Mouse (Mus musculus) lung, postnatal 10 days (tissue): ENCODE measurements at regions not wholly inside any gene's neighbourhood (a gene's known extent, or its start where the extent isn't known, plus 50 kb on each side); places are given as distances from the start of the nearest gene placed in this dataset.

Source experiments
- DNase-seq: peaks from one replicate; pipeline ENCODE4 v3.0.0; 2021

GRCm38 (mm10) chr7:145135971-145136370 is 71.9 kb downstream of the 1810010D01Rik start:
- no peak for DNase-seq

GRCm38 (mm10) chr7:145132506-145132905 is 75.4 kb downstream of the 1810010D01Rik start:
- no peak for DNase-seq

- peak; percentile 33 for DNase-seq
Measured at GRCm38 (mm10) chr7:145131438-145132159, 76.3 kb downstream of the 1810010D01Rik start.

DNA sequence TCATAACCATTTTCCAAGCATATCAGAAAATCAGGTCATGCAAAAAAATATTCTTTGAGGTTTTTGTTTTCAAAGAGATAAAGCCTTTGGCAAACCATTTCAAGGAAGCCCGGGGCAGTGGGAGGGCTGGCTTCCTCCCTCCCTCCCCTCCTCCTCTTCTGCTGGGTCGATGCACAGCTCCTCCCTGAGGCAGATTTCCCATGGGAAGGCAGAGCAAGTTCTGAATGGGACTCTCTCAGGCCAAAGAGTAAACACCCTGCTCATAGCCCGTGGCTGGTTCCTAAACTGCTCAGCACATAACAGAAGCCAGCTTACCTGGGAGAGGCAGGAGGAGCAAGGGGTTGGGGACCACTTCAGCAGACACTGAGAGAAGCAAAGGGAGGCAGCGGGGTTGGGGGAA is 77.9 kb downstream of the 1810010D01Rik start:
- peak; percentile 50 for DNase-seq

DNA sequence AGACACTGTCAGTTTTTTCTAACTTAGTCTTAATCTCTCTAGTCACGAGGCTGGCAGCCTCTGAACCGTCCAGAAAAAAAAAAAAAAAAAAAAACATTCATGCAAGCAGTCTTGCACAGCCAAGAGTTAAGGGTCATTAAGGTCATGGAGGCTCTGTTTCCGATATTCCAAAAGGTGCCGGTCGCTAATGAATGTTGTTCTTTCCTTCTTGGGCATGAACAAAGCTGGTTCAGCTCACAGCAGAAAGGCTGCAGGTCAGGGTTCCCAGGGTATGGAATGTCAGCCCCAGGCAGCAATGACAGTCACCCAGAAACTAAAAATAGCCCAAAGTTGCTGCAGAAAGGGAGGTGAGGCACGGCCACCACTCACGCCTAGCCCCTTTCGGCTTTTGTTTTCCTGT is 80.3 kb downstream of the 1810010D01Rik start:
- no peak for DNase-seq

DNA sequence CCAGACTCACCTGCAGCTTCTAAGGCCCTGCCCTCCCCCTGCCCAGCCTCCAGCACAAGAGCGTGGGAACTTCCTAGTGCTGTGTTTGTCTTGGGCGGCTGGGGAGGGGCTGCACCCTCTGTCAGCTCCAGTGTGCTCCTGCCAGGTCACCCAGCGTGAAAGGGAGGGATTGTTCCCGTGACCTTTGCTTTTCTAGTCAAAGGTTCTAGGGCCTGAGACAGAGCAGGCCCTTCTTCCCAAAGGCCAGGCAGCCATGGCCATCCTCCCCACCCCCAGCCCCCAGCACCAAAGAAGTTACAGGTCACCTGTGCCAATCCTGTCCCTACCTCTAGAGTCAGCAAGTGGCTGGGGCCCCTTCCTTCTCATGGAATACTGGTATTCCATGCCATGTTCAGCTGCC is 80.7 kb downstream of the 1810010D01Rik start:
- DNase-seq: no peak

DNA sequence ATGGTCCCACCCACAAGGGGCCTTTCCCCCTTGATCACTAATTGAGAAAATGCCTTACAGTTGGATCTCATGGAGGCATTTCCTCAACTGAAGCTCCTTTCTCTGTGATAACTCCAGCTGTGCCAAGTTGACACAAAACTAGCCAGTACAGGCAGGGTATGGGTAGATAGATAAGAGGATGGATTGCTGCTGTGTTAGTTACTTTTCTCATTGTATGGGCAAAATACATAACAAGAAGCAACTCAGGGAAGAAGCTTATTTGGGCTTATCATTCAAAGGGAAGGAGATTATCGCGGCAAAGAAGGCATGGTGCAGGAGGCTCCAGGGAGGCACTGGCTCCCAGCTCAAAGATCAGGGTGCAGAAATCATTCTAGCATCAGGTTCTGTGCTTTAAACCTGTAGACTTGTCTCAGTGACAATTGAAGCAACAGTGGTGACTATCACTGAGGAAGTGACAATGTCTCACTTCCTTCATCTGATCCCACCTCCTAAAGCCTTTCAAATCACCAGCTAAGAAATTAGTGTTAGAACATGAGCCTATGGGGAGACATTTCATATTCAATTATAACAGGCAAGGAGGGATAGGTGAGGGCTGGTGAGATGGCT is 83.8 kb downstream of the 1810010D01Rik start:
- DNase-seq: no peak

DNA sequence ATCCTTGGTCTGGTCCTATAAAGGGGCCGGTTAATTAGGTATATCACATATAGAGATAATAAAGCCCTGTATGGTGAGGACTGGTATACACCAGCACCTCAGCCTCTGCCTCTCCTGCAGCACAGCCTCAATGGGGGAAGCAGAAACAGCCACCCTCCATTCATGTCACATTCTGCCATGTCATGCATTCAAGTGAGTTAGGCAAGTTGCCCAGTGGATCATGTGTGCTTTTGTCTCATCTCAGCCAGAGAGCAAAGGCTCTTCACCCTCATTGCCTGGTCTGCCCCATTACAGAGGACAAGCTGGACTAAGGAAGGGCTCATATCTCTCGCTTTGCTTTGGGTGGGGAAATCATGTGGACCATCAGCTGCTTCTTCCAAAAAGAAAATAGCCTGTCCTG is 85.4 kb downstream of the 1810010D01Rik start:
- peak; percentile 46 for DNase-seq

DNA sequence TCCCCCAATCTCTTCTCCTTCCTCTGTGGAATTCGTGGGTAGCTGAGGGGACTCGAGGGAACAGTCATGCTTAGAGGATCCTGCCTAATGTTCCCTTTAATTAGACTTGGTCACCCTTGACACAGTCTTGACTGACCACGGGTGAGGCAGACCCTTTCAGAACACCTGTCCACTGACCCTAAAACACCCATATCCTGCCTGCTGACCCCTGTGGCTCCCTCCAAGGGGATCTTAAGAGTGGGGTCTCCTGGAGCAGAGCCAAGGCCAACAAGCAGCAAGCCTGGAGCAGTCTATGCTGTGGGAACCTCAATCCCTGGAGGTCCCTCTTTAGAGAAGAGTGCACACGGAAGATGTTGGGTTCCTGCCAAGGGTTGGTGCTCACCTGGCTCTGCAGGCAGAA is 89.5 kb downstream of the 1810010D01Rik start:
- no peak for DNase-seq

GRCm38 (mm10) chr7:145114660-145115059 is 93.3 kb downstream of the 1810010D01Rik start:
- DNase-seq: peak; percentile 68

GRCm38 (mm10) chr7:145114145-145114544 is 93.8 kb downstream of the 1810010D01Rik start:
- peak; percentile 43 for DNase-seq

GRCm38 (mm10) chr7:145112887-145113531 is 94.9 kb downstream of the 1810010D01Rik start:
- DNase-seq: no peak

GRCm38 (mm10) chr7:145112146-145112830 is 95.6 kb downstream of the 1810010D01Rik start:
- DNase-seq: no peak

DNA sequence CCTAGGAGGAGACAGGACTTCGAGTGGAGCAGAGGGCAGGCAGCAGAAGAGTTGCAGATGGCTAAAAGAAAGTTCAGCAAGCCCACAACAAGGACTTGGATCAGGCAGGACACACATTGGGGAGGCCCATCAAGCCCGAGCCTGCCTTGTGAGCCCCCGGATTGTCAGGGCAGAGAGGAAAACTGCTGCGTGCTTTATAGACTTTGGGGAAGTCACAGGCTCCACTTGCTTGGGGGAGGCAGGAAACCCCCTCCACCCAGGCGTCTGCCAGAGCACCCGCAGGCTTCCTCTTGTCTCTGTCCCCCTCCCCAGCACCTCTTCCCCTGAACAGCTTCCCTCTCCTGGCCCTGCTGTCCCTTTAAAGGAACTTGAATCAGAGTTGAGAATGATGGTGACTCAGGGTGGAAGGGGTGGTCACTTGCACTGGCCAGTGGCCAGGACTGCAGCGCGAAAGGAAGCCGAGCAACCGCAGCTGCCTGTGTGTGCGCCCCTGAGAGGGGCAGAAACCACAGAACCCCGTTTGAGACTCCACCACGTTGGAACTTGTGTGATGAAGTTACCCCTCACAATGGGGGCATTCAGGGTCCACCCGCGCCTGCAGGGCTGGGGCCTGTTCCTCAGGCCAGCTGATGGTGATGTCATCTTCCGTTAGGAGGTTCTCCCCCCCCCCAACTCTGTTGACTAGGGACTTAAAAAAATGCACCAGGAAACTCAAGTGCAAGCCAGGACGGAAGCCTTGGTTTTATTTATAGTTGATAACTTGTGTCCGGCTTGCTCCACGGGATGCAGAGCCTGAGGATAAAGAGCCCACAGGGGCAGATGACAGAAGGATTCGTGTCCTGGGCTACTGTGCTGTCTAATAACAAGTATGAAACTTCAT is 96.4 kb downstream of the 1810010D01Rik start:
- peak; percentile 90 for DNase-seq

GRCm38 (mm10) chr7:145110657-145111251 is 97.2 kb downstream of the 1810010D01Rik start:
- DNase-seq: peak; percentile 82

- no peak for DNase-seq
Measured at GRCm38 (mm10) chr7:145110028-145110427, 97.9 kb downstream of the 1810010D01Rik start.

GRCm38 (mm10) chr7:145109471-145109870 is 98.4 kb downstream of the 1810010D01Rik start:
- no peak for DNase-seq

DNA sequence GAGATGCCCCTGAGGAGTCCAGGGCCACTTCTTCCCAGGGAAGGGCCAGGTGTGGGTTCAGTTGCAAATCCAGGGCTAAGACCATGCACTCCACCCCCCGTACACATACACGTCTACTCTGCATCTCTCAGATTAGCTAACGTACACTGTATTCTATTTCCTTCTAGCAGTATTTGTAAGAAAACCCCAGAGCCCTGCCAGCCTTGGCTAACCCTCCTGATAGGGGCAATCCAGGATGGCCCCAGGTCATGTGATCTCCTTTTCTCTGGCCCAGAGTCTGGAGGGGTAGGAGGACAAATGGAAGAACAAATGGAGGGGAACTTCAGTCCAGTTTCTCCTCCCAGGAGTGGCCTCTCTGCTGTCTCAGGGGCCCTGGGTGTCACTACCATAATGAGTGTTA is 98.9 kb downstream of the 1810010D01Rik start:
- DNase-seq: no peak

- peak; percentile 57 for DNase-seq
Measured at GRCm38 (mm10) chr7:145107575-145108170, 100.2 kb downstream of the 1810010D01Rik start.

GRCm38 (mm10) chr7:145106494-145106849 is 101.4 kb downstream of the 1810010D01Rik start:
- peak; percentile 75 for DNase-seq

DNA sequence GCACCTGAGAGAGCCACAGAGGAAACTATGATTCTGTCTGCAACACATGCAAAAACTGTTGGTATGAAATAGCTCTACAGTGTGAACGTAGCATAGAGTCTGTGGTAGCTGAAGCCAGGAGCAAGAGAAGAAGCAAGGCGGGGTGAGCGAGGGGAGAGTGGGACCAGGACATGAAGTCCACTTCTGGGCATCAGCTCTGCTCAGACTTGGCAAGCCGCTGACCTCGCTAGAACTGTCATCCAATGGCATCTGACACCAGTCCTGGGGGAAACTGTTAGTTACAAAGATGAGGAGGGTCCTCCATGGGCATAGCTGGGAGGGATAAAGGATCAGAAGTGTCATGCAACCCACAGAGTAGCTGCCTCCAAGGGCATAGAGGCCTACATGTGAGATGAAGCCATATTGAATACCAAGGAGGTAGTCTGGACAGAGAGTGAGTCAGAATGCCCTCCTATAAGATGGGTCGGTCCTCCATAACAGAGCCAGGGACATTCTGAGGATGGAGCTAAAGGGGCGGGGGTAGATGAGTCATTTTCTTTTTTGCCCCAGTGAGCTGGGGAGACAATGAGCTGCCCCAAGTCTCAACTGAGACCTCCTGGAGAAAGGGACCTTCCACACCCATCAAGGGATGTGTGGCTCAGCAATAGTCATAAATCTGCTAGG is 102.0 kb downstream of the 1810010D01Rik start:
- DNase-seq: peak; percentile 14
